Mouse (Mus musculus) C2C12 (cell line): Measurements from ENCODE around the gene Atad5.

Source experiments
- CEBPB ChIP-seq: IDR thresholded peaks from one replicate; pipeline ENCODE4 v1.6.1; 2011; ENCODE audit warnings: low read depth, mild to moderate bottlenecking, control low read depth, moderate library complexity
- CTCF ChIP-seq: IDR thresholded peaks from one replicate; pipeline ENCODE4 v1.5.1; 2011; ENCODE audit not compliant: control insufficient read depth, insufficient read depth, insufficient read length
- MAX ChIP-seq: IDR thresholded peaks from one replicate; pipeline ENCODE4 v1.6.1; 2011; ENCODE audit warnings: mild to moderate bottlenecking, control low read depth
- MYOD1 ChIP-seq: IDR thresholded peaks from one replicate; pipeline ENCODE4 v1.6.1; 2011; ENCODE audit warnings: low read depth; ENCODE audit not compliant: control insufficient read depth, insufficient read length
- MYOG ChIP-seq: IDR thresholded peaks from one replicate; pipeline ENCODE4 v1.6.1; 2011; ENCODE audit not compliant: control insufficient read depth, insufficient read length; ENCODE audit errors: extremely low read depth
- USF1 ChIP-seq: IDR thresholded peaks from one replicate; pipeline ENCODE4 v1.6.1; 2011; ENCODE audit warnings: low read depth, mild to moderate bottlenecking, control low read depth, moderate library complexity

DNA sequence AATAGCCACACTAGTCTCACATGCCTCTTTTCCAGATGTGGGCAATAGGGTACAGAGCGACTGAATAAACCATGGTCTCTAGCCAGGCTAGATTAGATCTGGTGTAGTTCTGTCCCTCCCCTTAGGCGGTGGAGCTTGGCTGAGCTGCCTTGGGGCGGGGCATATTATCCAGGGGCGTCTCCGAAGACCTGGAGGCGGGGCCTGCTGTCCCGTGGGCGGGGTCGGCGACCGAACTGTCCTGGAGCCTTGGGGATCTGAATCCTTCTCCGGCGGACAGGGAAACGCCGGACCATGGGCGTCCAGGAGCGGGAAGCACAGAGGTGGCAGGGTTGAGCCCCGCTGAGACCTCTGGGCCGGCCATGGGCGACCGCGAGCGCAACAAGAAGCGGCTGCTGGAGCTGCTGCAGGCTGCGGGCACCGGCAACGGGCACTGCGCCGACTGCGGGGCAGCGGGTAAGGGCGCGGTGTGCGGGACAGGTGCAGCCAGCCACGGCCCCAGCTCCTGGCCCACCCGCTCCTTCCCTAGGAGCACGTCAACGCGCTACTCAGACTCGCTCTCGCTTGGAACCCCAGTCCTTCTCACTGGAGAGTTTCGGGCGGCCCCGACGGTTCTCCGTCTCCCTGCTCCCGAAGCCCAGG, 64.8 kb downstream of the Atad5 start, which contains the start of gene Adap2:
- TF ChIP-seq CTCF (no peak), CEBPB (no peak), MAX (no peak), USF1 (no peak), MYOG (no peak), MYOD1 (no peak)
